30 mouse cellular contexts compared by ENCODE assay signal in genomic region chr8:79239996-79240395, GRCm38 (mm10). TPM values are rescaled to one million over a fixed set of nuclear protein-coding genes. Genes with fewer than 3 reads are reported as not detected.
"Had no signal": no experiment of that assay in that cellular context is flagged by ENCODE, and none has a peak within 500 bp of the region (broad histone marks: within the 10 kb centered on the region; RNA-seq: fewer than 3 reads in every experiment).

No protein-coding gene starts in this region.

- H3K4me2 ChIP-seq: kidney, embryonic 15.5 days; limb, embryonic 13.5 days; liver, embryonic 13.5 days; midbrain, embryonic 13.5 days; neural tube, embryonic 13.5 days; stomach, embryonic 15.5 days had no signal

- H3K9me3 ChIP-seq: kidney, embryonic 15.5 days; limb, embryonic 13.5 days; liver, embryonic 13.5 days; midbrain, embryonic 10.5 days; midbrain, embryonic 13.5 days; neural tube, embryonic 13.5 days; stomach, embryonic 15.5 days had no signal

- H3K4me1 ChIP-seq: kidney, embryonic 15.5 days; limb, embryonic 13.5 days; liver, embryonic 13.5 days; midbrain, embryonic 10.5 days; midbrain, embryonic 13.5 days; neural tube, embryonic 13.5 days; stomach, embryonic 15.5 days had no signal

- H3K27ac ChIP-seq: kidney, embryonic 15.5 days; left cerebral cortex, adult 2 months; limb, embryonic 13.5 days; liver, embryonic 13.5 days; midbrain, embryonic 10.5 days; midbrain, embryonic 13.5 days; neural tube, embryonic 13.5 days; stomach, embryonic 15.5 days had no signal

- H3K4me3 ChIP-seq: kidney, embryonic 15.5 days; left cerebral cortex, adult 2 months; limb, embryonic 13.5 days; liver, embryonic 13.5 days; midbrain, embryonic 10.5 days; midbrain, embryonic 13.5 days; myocyte; neural tube, embryonic 13.5 days; stomach, embryonic 15.5 days had no signal

- H3K27me3 ChIP-seq: kidney, embryonic 15.5 days; limb, embryonic 13.5 days; liver, embryonic 13.5 days; megakaryocyte, embryonic 14.5 days; midbrain, embryonic 13.5 days; neural tube, embryonic 13.5 days; stomach, embryonic 15.5 days had no signal

- ATAC-seq: midbrain, embryonic 13.5 days; midbrain, embryonic 16.5 days had no signal

- H3K9ac ChIP-seq: kidney, embryonic 15.5 days; limb, embryonic 13.5 days; liver, embryonic 13.5 days; midbrain, embryonic 13.5 days; neural tube, embryonic 13.5 days; stomach, embryonic 15.5 days had no signal

- H3K36me3 ChIP-seq: kidney, embryonic 15.5 days; limb, embryonic 13.5 days; liver, embryonic 13.5 days; midbrain, embryonic 10.5 days; midbrain, embryonic 13.5 days; neural tube, embryonic 13.5 days; stomach, embryonic 15.5 days had no signal

- DNase-seq: kidney, postnatal 10 days; kidney, postnatal 36 days; layer of hippocampus, postnatal 36 days; left cerebral cortex, postnatal 4 days; liver, embryonic 13.5 days; lung, adult 2 months; lung, postnatal 10 days; lung, postnatal 36 days; retina, postnatal 1 day; right cerebral cortex, postnatal 25 days; spleen, adult 18-20 months; thymus, postnatal 25 days had no signal

RNA-seq across cellular contexts. Expression of gene 1700011L22Rik, which starts 8.4 kb away (rescaled TPM):
- total RNA-seq: layer of hippocampus, adult 8-10 months; layer of hippocampus, postnatal 10 days; layer of hippocampus, postnatal 36 days; left cerebral cortex, adult 2 months; left cerebral cortex, postnatal 14 days; left cerebral cortex, postnatal 4 days; liver, adult 2 months; monocyte, adult 5-6 weeks; neutrophil, adult 5-6 weeks had no signal
- polyA plus RNA-seq: kidney, embryonic 15.5 days; liver, adult 2 months; liver, embryonic 13.5 days; liver, embryonic 16.5 days; lung, adult 2 months; midbrain, embryonic 10.5 days; midbrain, embryonic 13.5 days; midbrain, embryonic 16.5 days; myocyte; neural tube, embryonic 13.5 days; stomach, embryonic 15.5 days; thymus, postnatal 0 days had no signal
